Mouse (Mus musculus): ENCODE measurements around the gene Siae. TPM values are rescaled to one million over a fixed set of nuclear protein-coding genes. Genes with fewer than 3 reads are reported as not detected.

Siae gene
- 1 to 10 TPM; 3.5 TPM for total RNA-seq (2021)
- long read RNA-seq, experiment 1, full-length matches to known transcripts: 1 of 2 reads
- long read RNA-seq, experiment 1, partial matches to known transcripts: 1 of 2 reads
- long read RNA-seq, experiment 1, other reads (novel, unspliced or antisense): 0 of 2 reads
- long read RNA-seq, experiment 2, partial matches to known transcripts: 1 of 1 reads
- long read RNA-seq, experiment 2, other reads (novel, unspliced or antisense): 0 of 1 reads

DNA sequence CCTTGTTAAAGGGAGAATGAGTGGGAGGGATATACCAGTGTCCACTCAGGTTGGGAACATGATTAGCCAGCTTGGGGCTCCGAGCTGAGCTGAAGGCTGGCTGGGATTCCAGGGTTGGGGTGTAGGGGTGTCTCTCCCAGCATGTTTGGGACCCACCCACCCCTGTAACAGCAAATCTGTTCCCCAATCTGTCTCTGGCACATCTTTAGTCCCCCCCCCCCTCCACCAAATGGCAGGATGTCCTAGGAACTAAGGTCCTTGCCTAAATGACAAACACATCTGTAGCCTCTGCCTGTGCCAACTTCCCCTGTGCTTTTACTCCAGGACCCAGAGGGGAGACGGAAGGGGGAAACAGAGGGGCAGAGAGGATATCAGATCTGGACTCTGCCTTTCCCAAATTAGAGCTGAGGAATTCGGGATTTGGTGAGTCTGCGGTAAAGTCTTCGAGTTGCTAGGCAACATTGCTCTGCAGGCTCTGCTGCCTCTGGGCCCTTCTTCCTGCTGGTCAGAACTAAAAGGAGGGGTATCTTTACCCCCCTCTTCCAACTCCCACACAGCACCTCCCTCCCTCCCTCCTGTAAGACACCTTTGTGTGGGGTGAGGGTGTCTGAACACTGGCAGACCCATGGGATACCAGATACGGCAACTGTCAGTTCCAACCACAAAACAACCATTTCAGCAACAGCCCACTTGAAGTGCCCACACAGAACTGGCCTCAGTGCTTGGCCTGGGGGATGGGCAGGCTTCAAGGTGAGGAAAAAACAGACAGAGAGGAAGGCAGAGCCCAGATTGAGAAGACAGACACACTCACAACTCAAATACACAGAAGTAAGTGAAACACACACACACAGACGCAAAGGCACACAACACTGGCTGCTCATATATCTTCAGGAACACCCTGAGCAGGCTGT lies at the start of gene Siae:
Siae (plus strand) TSS at position 861 of the 911 bp plus-strand sequence.
- DNase-seq: no peak
- intact Hi-C loops (cut with DNase I): no loop called here

DNA sequence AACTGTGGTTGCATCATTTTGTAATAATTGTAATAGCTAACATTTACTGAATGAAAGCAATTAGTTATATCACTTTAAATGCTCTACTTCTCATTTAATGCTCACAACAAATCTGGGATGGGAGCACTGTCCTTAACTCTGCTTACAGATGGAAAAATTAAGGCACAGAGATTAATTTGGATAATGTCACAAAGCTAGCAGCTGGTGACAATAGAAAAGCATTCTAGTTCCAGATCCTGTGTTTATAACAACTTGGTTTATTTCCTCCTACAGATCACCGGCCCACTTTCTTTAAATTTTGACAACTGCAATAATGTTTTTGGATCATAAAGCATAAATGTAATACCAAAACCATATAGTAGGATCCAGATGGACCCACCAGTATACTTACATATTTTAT lies 49.5 kb upstream of the Siae start:
- no peak for DNase-seq
- intact Hi-C loops (cut with DNase I): no loop called here

DNA sequence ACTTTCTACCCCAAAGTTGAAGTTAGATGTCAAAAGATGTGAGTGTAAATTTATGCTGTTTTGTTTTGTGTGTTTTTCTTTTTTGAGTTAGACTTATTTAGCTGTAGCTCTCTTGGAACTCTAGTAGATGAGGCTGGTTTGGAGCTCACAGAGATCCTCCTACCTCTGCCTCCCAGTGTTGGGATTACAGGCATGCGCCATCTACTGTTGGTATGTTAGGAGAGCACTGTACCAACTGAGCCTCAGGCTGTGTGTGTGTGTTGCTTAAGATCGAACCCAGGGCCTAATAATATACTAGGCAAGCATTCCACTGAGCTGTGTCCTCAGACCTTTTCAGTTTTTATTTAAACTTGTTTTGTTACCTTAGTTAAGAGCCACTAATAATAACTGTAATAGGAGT lies 43.4 kb upstream of the Siae start:
- intact Hi-C loops (cut with DNase I): no loop called here
- no peak for DNase-seq

DNA sequence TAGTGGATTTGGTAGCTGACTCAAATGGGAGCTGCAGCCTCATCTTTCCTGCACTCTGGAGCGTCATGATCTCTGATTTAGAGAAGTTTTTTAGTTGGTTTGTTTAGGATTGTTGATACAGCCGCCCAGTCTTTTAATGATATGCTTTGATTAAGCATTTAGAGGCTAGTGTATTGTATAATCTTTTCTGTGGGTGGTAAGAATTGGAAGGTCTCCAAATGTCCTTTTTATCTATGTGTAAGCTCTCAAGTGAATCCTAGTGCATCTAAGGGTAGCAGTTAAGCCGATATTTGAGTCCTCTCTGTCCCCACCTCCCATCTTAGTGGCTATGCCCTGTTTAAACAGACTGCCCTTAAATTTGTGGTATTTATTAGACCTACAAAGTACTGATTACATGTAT lies 41.0 kb upstream of the Siae start:
- DNase-seq: no peak
- intact Hi-C loops (cut with DNase I): no loop called here

DNA sequence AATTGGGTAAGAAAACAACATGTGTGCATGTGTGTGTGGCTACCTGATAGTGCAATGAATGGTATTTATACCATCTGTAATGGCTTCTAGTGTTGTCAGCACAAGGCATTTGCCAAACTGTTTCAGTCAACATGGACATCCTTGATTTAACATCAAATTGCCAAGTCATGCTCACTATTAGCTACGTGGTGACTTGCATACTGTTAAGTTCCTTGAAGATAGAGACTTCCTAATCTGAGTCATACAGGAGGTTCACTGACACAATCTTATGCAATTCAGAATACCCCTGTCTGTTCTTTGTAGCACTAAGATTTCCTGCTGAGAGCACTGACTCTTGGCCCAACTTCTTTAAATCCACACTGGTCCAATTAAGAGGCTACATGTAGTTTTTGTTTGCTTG lies 38.0 kb upstream of the Siae start:
- DNase-seq: no peak
- intact Hi-C loops (cut with DNase I): no loop called here

DNA sequence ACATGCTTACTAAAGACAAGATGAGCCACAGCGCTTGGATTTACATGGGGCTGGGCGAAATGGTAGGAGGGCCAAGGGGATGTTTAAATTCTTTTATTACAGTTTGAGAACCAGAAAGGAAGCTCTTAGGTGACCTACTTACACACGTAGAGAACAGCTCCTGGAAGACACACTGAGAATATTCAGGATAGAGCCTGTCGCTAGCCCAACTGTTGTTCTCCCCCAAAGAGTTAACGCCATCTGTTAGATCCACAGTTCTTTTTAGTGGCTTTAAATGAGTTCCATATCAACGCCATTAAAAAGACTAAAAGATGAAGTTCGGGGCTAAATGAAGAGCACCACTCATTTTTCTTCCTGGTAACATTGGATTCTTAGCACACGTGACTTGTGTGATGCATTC lies 36.5 kb upstream of the Siae start:
- intact Hi-C loops (cut with DNase I): no loop called here

DNA sequence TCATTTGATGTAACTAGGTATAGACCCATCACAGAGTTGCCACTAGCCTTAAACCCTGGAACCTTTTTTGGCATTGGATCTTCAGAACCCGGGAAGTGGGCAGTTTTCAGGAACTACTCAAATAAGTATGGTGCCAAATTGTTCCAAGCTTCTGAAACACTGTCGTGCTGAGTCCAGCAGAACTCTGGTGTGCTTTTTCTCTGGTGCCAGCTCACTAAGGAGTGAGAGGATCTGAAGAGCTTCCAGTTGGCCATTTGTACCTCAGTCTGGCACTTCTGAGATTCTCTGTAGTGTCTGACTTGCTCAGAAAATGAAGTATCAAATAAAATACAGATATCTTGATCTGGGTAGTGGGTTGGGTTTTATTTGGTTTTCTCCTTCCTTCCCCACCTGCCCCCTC lies 35.5 kb upstream of the Siae start:
- intact Hi-C loops (cut with DNase I): no loop called here
- no peak for DNase-seq

More for the DNA sequence above, 36.5 kb upstream of the Siae start:
- no peak for DNase-seq

DNA sequence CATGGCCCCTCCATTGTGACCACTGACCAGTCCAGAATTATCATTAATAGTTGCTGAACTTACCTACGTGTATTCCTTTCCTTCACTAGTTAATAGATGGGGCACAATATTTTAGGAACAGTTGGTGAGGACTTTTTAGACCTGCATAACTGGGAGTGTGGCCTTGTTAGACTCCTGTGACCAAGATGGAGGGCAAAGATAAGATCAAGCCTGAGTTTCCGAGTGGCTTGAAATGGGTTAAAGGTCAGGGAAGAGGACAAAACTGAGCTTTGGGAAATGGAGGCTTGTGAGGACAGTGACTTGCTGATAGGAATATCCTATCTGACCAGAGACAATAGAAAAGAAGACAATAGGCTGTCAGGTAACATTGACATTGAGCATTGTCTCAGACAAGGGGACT lies 30.0 kb upstream of the Siae start:
- intact Hi-C loops (cut with DNase I): no loop called here

DNA sequence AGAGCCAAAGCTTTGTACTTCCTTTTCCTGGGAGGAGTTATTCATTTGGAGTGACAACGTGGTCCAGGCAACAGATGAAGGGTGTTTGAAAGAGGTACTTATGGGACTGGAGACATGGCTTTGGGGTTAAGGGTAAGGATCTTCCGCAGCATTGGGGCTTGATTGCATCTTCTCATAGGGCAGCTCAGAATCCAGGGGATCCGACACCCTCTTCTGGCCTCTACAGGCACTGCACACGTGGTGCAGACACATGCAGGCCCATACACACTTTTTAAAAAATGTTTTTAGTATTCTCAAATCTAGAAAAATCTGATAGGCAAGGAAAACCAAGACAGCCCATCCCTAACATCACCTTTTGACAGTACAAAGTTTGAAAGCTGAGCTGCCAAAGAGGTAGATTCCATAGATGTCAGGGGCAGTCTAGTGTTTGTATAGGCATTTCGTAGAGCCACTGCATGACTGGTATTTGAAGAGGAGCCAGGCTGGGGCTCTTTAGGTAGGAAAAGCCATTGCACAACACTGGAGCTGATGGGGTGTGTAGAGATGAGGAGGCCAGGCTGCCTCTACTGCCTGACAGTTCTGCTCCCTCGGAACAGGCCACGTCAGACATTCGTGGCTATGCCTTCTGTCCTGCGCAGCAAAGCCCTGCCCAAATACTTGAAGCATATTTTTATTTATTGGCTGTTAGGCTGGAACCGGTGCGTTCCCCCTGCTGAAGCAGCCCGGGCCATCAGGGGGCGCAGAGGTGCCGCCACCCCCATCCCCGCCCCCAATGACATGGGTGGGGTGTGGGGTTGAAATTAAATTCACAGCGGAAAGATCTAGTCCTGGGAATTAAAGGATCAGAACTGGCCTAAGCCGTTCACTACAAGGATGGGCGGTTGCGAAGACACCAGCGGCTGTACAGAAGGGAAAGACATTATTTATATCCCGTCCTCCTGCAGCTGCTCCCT lies 28.8 kb upstream of the Siae start:
- no peak for DNase-seq
- intact Hi-C loops (cut with DNase I): no loop called here

More for the DNA sequence above, 30.0 kb upstream of the Siae start:
- DNase-seq: no peak

DNA sequence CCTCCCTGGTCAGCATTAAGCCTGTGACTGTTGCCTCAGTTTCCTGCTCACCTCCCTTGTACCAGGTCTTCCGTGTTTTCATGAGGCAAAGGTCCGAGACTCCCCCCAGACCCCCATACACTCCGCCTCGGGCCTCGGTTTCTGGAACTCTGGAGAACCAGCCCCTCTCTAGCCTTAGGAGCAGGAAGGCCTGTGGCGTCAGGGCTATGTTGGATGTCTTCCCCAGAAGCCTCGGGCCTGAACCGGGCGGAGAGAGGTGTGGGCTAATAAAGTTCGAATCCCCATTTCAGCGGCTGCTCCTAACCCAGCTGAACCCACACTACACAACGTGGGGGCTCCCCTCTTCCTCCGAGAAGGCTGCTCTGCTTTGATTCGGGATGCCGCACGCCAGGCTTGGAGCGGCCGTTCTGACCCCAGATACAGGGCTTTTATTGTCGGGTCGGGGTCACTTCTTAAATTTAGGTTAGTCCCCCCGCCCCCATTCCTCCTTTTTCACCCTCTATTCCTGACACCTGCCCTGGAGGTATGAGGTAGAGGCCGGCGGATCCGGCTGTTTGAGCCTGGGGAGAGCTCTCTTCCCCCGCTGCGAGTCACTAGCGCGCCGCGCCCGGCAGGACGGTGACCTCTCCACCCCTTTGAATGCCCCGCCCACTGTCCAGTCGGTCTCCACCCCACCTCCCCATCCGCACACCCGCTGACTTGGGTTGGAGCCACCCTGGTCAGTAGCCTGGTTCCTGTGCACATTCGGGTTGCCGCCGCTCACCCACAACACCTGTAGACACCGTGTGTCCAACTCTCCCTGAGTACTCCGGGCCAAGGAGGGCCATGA lies 27.9 kb upstream of the Siae start, which contains the start of gene Esam:
Esam (plus strand) TSS at position 683 of the 829 bp plus-strand sequence.
- intact Hi-C loops (cut with DNase I): no loop called here
- DNase-seq: peak; percentile 51 to 72

DNA sequence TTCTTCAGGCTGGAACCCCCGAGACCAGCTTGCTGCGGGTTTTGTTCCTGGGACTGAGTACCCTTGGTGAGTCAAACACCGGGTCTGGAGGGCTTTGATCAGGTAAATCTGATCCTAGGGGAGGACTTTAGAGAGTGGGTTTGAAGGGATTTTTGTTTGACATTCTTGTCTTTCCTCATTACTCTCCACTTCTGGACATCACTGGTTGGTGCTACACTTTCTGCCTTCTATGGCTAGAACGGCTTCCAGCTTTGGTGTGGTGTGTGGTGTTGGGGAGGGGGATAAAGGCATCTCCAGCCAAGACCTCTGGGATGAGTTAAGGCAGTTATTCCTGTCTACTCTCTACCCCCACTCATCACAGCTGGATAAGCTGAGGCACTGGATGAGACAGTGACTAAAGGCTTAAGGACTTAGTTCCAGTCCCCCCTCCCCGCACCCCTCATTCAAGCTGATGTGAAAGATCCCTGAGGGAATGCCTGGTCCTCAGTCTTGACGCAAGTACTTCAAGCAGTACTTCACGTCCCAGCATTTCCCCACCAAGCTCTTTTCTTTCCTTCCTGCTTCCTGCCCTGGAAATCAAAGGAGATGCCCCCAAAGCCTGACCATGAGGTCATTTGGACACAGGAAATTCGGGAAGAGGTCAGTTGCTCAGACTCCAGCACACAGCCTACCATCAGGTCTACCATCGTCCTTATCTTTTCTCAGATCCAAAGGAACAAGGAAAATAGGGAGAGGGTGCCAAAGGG lies 27.1 kb upstream of the Siae start:
- DNase-seq: no peak
- intact Hi-C loops (cut with DNase I): no loop called here

DNA sequence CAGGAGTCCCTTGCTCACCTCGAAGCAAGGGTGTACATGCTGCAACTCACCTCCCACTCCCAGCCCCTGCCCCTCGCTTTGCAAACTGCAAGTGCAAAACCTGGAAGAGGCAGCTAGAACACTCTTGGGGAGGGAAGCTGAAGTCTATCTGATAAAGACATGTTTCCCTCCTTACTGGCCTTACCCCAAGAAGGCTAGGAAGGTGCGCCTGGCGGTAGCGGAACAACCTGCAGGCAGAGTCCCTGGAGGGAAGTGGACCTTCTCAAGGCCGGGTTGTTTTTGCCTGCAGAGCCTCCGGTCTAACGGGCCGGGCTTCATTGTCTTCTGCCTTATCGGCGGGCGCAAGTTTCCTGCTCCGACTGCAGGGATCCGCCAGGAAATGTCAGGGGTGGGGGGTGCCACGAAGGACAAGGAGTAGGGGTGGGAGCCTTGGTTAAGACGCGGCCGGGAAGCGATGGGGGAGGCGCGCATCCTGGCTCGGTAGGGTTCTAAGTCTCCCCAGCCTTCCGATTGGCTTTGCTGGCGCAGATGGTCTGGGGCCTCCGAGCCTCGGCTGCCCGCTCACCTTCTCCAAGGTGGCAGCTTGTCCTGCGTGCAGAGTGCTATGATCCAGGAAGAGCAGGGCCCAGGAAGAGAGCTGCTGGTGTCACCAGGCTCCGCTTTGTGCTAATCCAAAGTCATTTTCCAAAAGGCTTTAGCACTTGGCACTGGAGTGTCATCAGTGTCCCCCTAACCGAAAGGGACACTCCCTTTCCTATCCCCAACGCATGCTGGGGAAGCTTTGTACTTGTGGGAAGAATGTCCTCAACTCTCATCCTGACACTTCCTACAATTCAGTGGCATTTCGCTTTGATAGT lies 25.2 kb upstream of the Siae start:
- peak; percentile 42 to 53 for DNase-seq
- intact Hi-C loops (cut with DNase I): no loop called here

DNA sequence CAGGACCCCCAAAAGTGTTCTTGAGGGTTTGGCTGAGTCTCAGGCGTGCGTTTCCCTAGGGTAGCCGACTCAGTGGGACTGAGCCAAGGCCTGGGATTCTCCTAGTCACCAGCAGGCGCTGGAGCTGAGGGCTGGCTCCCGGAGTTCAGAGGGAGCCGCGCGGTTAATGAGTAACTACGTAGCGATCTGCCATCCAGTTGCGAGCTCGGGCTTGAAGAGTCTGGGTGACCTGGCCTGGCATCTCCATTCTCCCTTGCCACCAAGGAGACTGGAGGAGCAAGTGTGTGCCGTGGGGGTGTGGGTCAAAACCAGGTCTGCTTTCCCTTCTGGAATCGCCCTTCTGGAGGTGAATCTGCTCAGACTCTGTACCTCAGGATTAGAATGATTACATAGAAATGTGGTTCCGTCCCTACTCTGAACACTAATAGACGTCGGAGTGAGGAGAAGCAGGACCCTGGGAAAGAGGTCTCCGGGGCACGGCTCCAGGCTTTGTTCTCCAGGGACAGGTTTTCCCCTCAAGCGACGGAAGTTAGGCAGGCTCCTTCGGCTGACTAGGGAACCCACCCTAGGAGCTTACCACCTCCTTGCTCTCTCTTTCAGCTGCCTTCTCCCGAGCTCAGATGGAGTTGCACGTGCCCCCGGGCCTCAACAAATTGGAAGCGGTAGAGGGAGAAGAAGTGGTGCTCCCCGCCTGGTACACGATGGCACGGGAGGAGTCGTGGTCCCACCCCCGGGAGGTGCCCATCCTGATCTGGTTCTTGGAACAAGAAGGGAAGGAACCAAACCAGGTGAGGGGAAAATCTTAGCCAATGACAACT lies 24.4 kb upstream of the Siae start:
- DNase-seq: peak in 1 of 2 experiments; percentile 41
- intact Hi-C loops (cut with DNase I): no loop called here

DNA sequence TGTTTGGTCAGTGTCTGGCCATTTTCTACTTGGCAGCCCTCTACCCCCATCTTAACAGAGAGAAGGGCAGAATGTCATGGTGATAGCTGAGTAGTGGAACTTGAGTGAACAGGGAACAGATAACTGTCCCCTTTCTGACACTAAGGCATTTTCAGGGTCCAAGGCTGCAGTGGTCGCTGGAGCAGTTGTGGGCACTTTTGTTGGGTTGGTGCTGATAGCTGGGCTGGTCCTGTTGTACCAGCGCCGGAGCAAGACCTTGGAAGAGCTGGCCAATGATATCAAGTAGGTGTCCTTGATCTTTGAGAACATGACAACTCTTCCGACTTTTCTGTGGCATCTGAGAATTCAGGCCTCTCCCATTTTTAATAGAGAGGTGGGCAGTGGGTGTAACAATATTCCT lies 18.6 kb upstream of the Siae start:
- intact Hi-C loops (cut with DNase I): no loop called here
- DNase-seq: no peak

DNA sequence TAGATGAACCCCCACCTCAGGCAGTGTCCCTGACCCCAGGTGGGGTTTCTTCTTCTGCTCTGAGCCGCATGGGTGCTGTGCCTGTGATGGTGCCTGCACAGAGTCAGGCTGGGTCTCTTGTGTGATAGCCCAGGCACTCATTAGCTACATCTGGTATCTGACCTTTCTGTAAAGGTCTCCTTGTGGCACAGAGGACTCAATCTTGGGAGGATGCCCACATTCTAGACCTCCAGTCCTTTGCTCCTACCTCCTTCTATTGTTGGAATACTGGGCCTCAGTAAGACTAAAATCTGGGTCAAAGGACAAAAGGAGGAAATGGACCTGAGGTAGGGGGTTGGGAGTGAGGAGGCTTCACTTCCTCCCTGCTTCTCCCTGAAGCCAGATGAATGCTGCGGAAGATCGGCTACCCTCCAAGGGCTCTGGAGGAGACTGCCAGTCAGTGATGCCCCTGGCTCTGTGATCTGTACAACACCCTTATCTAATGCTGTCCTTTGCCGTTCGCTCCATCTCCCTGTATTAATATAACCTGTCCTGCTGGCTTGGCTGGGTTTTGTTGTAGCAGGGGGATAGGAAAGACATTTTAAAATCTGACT lies 17.7 kb upstream of the Siae start:
- DNase-seq: no peak
- intact Hi-C loops (cut with DNase I): no loop called here

DNA sequence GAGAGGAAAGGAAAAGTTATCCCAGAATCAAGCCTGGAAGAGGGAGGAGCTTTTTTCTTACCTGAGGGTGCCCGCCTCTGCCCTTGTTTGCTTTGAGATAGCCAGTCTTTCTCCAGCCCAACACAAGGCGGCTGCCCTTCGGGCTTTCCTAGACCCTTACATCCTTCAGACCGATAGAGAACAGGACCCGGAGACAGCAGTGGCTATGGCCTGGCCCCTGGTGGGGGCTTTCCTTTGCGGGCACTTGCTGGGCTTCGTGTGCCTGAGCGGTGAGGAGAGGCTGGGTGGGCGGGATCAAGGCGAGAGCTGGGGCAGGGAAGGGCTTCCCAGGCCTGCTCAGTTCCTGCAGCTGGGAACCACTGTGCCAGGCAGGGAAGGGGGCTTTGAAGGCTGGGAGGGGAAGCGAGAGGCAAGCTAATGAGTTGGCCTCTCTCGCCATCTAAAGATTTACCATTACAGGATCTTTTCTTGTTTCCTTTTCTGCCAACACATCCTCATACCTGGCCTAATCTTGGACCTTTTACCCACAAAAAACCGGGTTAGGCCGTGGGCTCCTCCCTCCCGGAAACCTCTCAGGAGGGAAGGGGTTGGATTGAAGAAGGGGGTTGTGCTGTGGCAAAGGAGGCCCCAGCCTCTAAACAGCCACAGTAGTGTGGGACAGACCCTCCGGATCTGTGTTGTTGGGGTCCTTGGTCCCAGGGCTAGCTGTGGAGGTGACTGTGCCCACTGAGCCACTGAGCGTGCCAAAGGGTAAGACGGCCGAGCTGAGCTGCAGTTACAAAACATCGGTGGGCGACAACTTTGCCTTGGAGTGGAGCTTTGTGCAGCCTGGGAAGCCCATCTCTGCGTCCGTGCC lies 16.1 kb upstream of the Siae start, which contains the start of gene Vsig2:
Vsig2 (plus strand) TSS at position 86 of the 856 bp plus-strand sequence.
- DNase-seq: no peak
- intact Hi-C loops (cut with DNase I): loop anchor here (10.0 kb wide), 1 partner anchor 105 kb away; the partner anchor contains the start of gene Robo3

All from gastrocnemius, postnatal 36 days (tissue).